Mouse (Mus musculus) MEL (cell line): Measurements from ENCODE around the gene Rbfox3. TPM values are rescaled to one million over a fixed set of nuclear protein-coding genes. Genes with fewer than 3 reads are reported as not detected.

Experiments used
- DNase-seq: peaks from one replicate; pipeline ENCODE4 v3.0.0; 2011; ENCODE audit warnings: low read depth, low spot score
- H3K27ac ChIP-seq: 2 replicates; pipeline ENCODE4 v1.5.1; 2012; ENCODE audit warnings: low read depth, mild to moderate bottlenecking, control low read depth, low read length, moderate library complexity; ENCODE audit not compliant: control insufficient read depth
- H3K27me3 ChIP-seq, 2 experiments: fragments of 150-350 bp in 1 of 2; sonication (generic) in 1 of 2; 2 replicates each; pipeline ENCODE4 v1.6.1; 2012; ENCODE audit warnings: low read length in 2 of 2, mild to moderate bottlenecking in 2 of 2, improper control_type of control experiment in 1 of 2, moderate library complexity in 1 of 2; ENCODE audit not compliant: insufficient read depth in 2 of 2, control insufficient read depth in 1 of 2
- H3K36me3 ChIP-seq, 2 experiments: 2 replicates each; pipeline ENCODE4 v1.6.1; 2012 to 2014; ENCODE audit warnings: low read length in 2 of 2, improper control_type of control experiment in 1 of 2, inconsistent platforms in 1 of 2, mild to moderate bottlenecking in 1 of 2; ENCODE audit not compliant: insufficient read depth in 2 of 2, control insufficient read depth in 1 of 2
- H3K4me1 ChIP-seq, 2 experiments: fragments of 150-350 bp in 1 of 2; sonication (generic) in 1 of 2; 2 replicates each; pipeline ENCODE4 v1.6.1; 2012; ENCODE audit warnings: low read length in 2 of 2, improper control_type of control experiment in 1 of 2, mild to moderate bottlenecking in 1 of 2; ENCODE audit not compliant: insufficient read depth in 2 of 2, control insufficient read depth in 1 of 2
- H3K4me3 ChIP-seq, 2 experiments: fragments of 150-350 bp in 1 of 2; sonication (generic) in 1 of 2; 2 replicates each; pipeline ENCODE4 v1.5.1; 2012; ENCODE audit warnings: low read depth in 2 of 2, low read length in 2 of 2, mild to moderate bottlenecking in 2 of 2, moderate library complexity in 2 of 2, control low read depth in 1 of 2, improper control_type of control experiment in 1 of 2; ENCODE audit not compliant: control insufficient read depth in 1 of 2, insufficient read depth in 1 of 2
- H3K79me2 ChIP-seq: 2 replicates; pipeline ENCODE4 v1.6.1; 2012; ENCODE audit warnings: mild to moderate bottlenecking, low read length, moderate library complexity; ENCODE audit not compliant: control insufficient read depth, poor library complexity, insufficient read depth
- H3K9ac ChIP-seq: 2 replicates; pipeline ENCODE4 v1.6.1; 2012; ENCODE audit warnings: low read depth, mild to moderate bottlenecking, control low read depth, low read length, moderate library complexity; ENCODE audit not compliant: control insufficient read depth, poor library complexity, severe bottlenecking
- H3K9me3 ChIP-seq: fragments of 150-350 bp; sonication (generic); replicated peaks from 2 replicates; pipeline ENCODE4 v1.6.1; 2012; ENCODE audit warnings: mild to moderate bottlenecking, low read length, improper control_type of control experiment, moderate library complexity; ENCODE audit not compliant: insufficient read depth
- CHD1 ChIP-seq: IDR thresholded peaks from 2 replicates; pipeline ENCODE4 v1.6.1; 2012; ENCODE audit warnings: low read depth, mild to moderate bottlenecking, inconsistent platforms, low read length, improper control_type of control experiment
- CHD2 ChIP-seq: IDR thresholded peaks from 2 replicates; pipeline ENCODE4 v1.6.1; 2011; ENCODE audit warnings: low read length, improper control_type of control experiment
- E2F4 ChIP-seq: IDR thresholded peaks from 2 replicates; pipeline ENCODE4 v1.6.1; 2011; ENCODE audit warnings: low read depth, low read length, improper control_type of control experiment, borderline replicate concordance
- JUND ChIP-seq: IDR thresholded peaks from 2 replicates; pipeline ENCODE4 v1.6.1; 2011; ENCODE audit warnings: low read depth, mild to moderate bottlenecking, improper control_type of control experiment, low read length
- MAFK ChIP-seq: IDR thresholded peaks from 2 replicates; pipeline ENCODE4 v1.6.1; 2011; ENCODE audit warnings: low read depth, mild to moderate bottlenecking, low read length, improper control_type of control experiment, borderline replicate concordance
- MYC ChIP-seq: IDR thresholded peaks from 2 replicates; pipeline ENCODE4 v1.6.1; 2011; ENCODE audit warnings: low read depth, mild to moderate bottlenecking, low read length, improper control_type of control experiment, moderate library complexity
- RAD21 ChIP-seq: IDR thresholded peaks from 2 replicates; pipeline ENCODE4 v1.6.1; 2011; ENCODE audit warnings: mild to moderate bottlenecking, low read depth, low read length, improper control_type of control experiment
- RCOR1 ChIP-seq: IDR thresholded peaks from 2 replicates; pipeline ENCODE4 v1.6.1; 2012; ENCODE audit warnings: low read depth, mild to moderate bottlenecking, inconsistent platforms, low read length, improper control_type of control experiment
- SIN3A ChIP-seq: IDR thresholded peaks from 2 replicates; pipeline ENCODE4 v1.6.1; 2012; ENCODE audit warnings: low read length, improper control_type of control experiment, inconsistent platforms
- TAL1 ChIP-seq: IDR thresholded peaks from 2 replicates; pipeline ENCODE4 v1.6.1; 2012; ENCODE audit warnings: mild to moderate bottlenecking, inconsistent platforms, low read length, moderate library complexity, mixed read lengths
- TBP ChIP-seq: IDR thresholded peaks from 2 replicates; pipeline ENCODE4 v1.8.0; 2011; ENCODE audit warnings: low read depth, low read length, improper control_type of control experiment
- UBTF ChIP-seq: IDR thresholded peaks from 2 replicates; pipeline ENCODE4 v1.6.1; 2012; ENCODE audit warnings: low read depth, mild to moderate bottlenecking, inconsistent platforms, low read length, improper control_type of control experiment, moderate library complexity, borderline replicate concordance; ENCODE audit not compliant: insufficient read depth
- ZKSCAN1 ChIP-seq: IDR thresholded peaks from 2 replicates; pipeline ENCODE4 v1.6.1; 2012; ENCODE audit warnings: low read depth, mild to moderate bottlenecking, inconsistent platforms, low read length, improper control_type of control experiment, moderate library complexity
- ZMIZ1 ChIP-seq: IDR thresholded peaks from 2 replicates; pipeline ENCODE4 v1.6.1; 2012; ENCODE audit warnings: low read depth, mild to moderate bottlenecking, inconsistent platforms, low read length, improper control_type of control experiment, moderate library complexity
- ZNF384 ChIP-seq: IDR thresholded peaks from 2 replicates; pipeline ENCODE4 v1.6.1; 2012; ENCODE audit warnings: low read depth, mild to moderate bottlenecking, inconsistent platforms, low read length, improper control_type of control experiment
- polyA plus RNA-seq, 2 experiments: library from polyadenylated mRNA; stranded (reverse) in 1 of 2; unstranded in 1 of 2; fragments of >175 nt in 1 of 2; fragments of >200 nt in 1 of 2; gene quantifications; 2 replicates each; pipeline versions ENCODE4 v1.2.1 to v1.2.4; 2012; ENCODE audit warnings: low replicate concordance in 2 of 2, low read depth in 1 of 2; ENCODE audit not compliant: insufficient read length in 2 of 2, insufficient read depth in 1 of 2, missing spikeins in 1 of 2
- total RNA-seq: library from RNA; depleted of rRNA; stranded (reverse); fragments of 300-350 nt; gene quantifications from 2 replicates; pipeline ENCODE4 v1.2.3, GENCODE M21; 2012

Rbfox3 gene
- total and polyA plus RNA-seq, 3 experiments, result not detected

GRCm38 (mm10) chr11:118894835-118895234, 16.6 kb downstream of the Rbfox3 start:
- Histone ChIP-seq H3K79me2 (no peaks in the 10 kb centered on the region), H3K4me3 (no peak overlapping the region), H3K36me3 (no peaks in the 10 kb centered on the region), H3K27ac (no peak overlapping the region), H3K9ac (no peak overlapping the region), H3K27me3 (no peaks in the 10 kb centered on the region), H3K9me3 (no peaks in the 10 kb centered on the region), H3K4me1 (no peaks in the 10 kb centered on the region)
- TF ChIP-seq UBTF, result no peak
- TF ChIP-seq JUND, result no peak
- TF ChIP-seq ZNF384, result no peak
- TF ChIP-seq RCOR1, result no peak
- DNase-seq, result no peak

GRCm38 (mm10) chr11:118894196-118894595, 17.2 kb downstream of the Rbfox3 start:
- TF ChIP-seq CHD1, result no peak
- TF ChIP-seq RAD21, result no peak
- TF ChIP-seq TBP, result no peak
- no peak for TF ChIP-seq UBTF
- TF ChIP-seq E2F4, result no peak
- TF ChIP-seq ZKSCAN1, result no peak
- TF ChIP-seq RCOR1, result no peak
- no peak for TF ChIP-seq SIN3A
- H3K79me2 ChIP-seq, result no peaks in the 10 kb centered on the region
- H3K9ac ChIP-seq, result no peak overlapping the region
- no peak overlapping the region for H3K4me3 ChIP-seq
- H3K9me3 ChIP-seq, result no peaks in the 10 kb centered on the region
- H3K4me1 ChIP-seq, result no peaks in the 10 kb centered on the region
- H3K27me3 ChIP-seq, result no peaks in the 10 kb centered on the region
- H3K36me3 ChIP-seq, result no peaks in the 10 kb centered on the region
- DNase-seq, result no peak
- H3K27ac ChIP-seq, result no peak overlapping the region

- DNase-seq, result no peak
- Histone ChIP-seq H3K36me3 (no peaks in the 10 kb centered on the region), H3K27ac (no peak overlapping the region), H3K9me3 (no peaks in the 10 kb centered on the region), H3K4me1 (no peaks in the 10 kb centered on the region), H3K79me2 (no peaks in the 10 kb centered on the region), H3K27me3 (no peaks in the 10 kb centered on the region), H3K9ac (no peak overlapping the region), H3K4me3 (no peak overlapping the region)
- TF ChIP-seq MYC (no peak), CHD2 (no peak), MAFK (no peak), ZMIZ1 (no peak), TAL1 (no peak)
Observed at GRCm38 (mm10) chr11:118892876-118893275, 18.5 kb downstream of the Rbfox3 start.
